Mouse (Mus musculus): ENCODE measurements around the gene Zfp462.

Zfp462 gene

GRCm38 (mm10) chr4:54962141-54962540 lies 17.3 kb downstream of the Zfp462 start:
- Histone ChIP-seq H3K4me3 (replicated peaks; ENCODE audit: low read length) (no peak overlapping the region), H3K9me3 (ENCODE audit: low read length) (no peaks in the 10 kb centered on the region), H3K36me3 (ENCODE audit: insufficient read depth, low read length) (peaks cover 58% of the 10 kb centered on the region), H3K27me3 (ENCODE audit: insufficient read depth, low read length) (no peaks in the 10 kb centered on the region), H3K4me1 (replicated peaks; ENCODE audit: low read depth, low read length) (peaks cover 42% of the 10 kb centered on the region)
- TF ChIP-seq NANOG (IDR thresholded peaks at IDR 0.05; ENCODE audit: borderline replicate concordance, low read length) (no peak), CTCF (conservative IDR thresholded peaks at IDR 0.05; ENCODE audit: low read length) (no peak), POU5F1 (IDR thresholded peaks at IDR 0.05; ENCODE audit: borderline replicate concordance, low read length) (no peak)

- Histone ChIP-seq H3K27me3 (ENCODE audit: insufficient read depth, low read length) (no peaks in the 10 kb centered on the region), H3K4me1 (replicated peaks; ENCODE audit: low read depth, low read length) (peaks cover 35% of the 10 kb centered on the region), H3K36me3 (ENCODE audit: insufficient read depth, low read length) (peaks cover 58% of the 10 kb centered on the region), H3K4me3 (replicated peaks; ENCODE audit: low read length) (no peak overlapping the region), H3K9me3 (ENCODE audit: low read length) (no peaks in the 10 kb centered on the region)
- no peak for TF ChIP-seq CTCF (conservative IDR thresholded peaks at IDR 0.05; ENCODE audit: low read length)
- TF ChIP-seq POU5F1 (IDR thresholded peaks at IDR 0.05; ENCODE audit: borderline replicate concordance, low read length), result no peak
- no peak for TF ChIP-seq NANOG (IDR thresholded peaks at IDR 0.05; ENCODE audit: borderline replicate concordance, low read length)
These were observed 18.7 kb downstream of the Zfp462 start for GRCm38 (mm10) chr4:54963551-54963950.

GRCm38 (mm10) chr4:54965169-54965695 lies 20.4 kb downstream of the Zfp462 start:
- Histone ChIP-seq H3K36me3 (ENCODE audit: insufficient read depth, low read length) (peaks cover 64% of the 10 kb centered on the region), H3K9me3 (ENCODE audit: low read length) (no peaks in the 10 kb centered on the region), H3K4me3 (replicated peaks; ENCODE audit: low read length) (no peak overlapping the region), H3K4me1 (replicated peaks; ENCODE audit: low read depth, low read length) (peaks cover 47% of the 10 kb centered on the region), H3K27me3 (ENCODE audit: insufficient read depth, low read length) (no peaks in the 10 kb centered on the region)
- no peak for TF ChIP-seq CTCF (conservative IDR thresholded peaks at IDR 0.05; ENCODE audit: low read length)
- no peak for TF ChIP-seq NANOG (IDR thresholded peaks at IDR 0.05; ENCODE audit: borderline replicate concordance, low read length)
- TF ChIP-seq POU5F1 (IDR thresholded peaks at IDR 0.05; ENCODE audit: borderline replicate concordance, low read length), result no peak

- no peaks in the 10 kb centered on the region for H3K27me3 ChIP-seq (ENCODE audit: insufficient read depth, low read length)
- peaks cover 67% of the 10 kb centered on the region for H3K36me3 ChIP-seq (ENCODE audit: insufficient read depth, low read length)
- H3K4me3 ChIP-seq (replicated peaks; ENCODE audit: low read length), result no peak overlapping the region; the same call in 1 of the 2 replicates
- H3K9me3 ChIP-seq (ENCODE audit: low read length), result no peaks in the 10 kb centered on the region
- H3K4me1 ChIP-seq (replicated peaks; ENCODE audit: low read depth, low read length), result peaks cover 51% of the 10 kb centered on the region
- TF ChIP-seq NANOG (IDR thresholded peaks at IDR 0.05; ENCODE audit: borderline replicate concordance, low read length), result no peak
- TF ChIP-seq POU5F1 (IDR thresholded peaks at IDR 0.05; ENCODE audit: borderline replicate concordance, low read length), result no peak
- TF ChIP-seq CTCF (conservative IDR thresholded peaks at IDR 0.05; ENCODE audit: low read length), result no peak
These were observed 21.4 kb downstream of the Zfp462 start for GRCm38 (mm10) chr4:54966161-54966806.

- peaks cover 67% of the 10 kb centered on the region for H3K36me3 ChIP-seq (ENCODE audit: insufficient read depth, low read length)
- H3K27me3 ChIP-seq (ENCODE audit: insufficient read depth, low read length), result no peaks in the 10 kb centered on the region
- no peaks in the 10 kb centered on the region for H3K9me3 ChIP-seq (ENCODE audit: low read length)
- peaks cover 59% of the 10 kb centered on the region for H3K4me1 ChIP-seq (replicated peaks; ENCODE audit: low read depth, low read length)
- no peak overlapping the region for H3K4me3 ChIP-seq (replicated peaks; ENCODE audit: low read length)
- no peak for TF ChIP-seq NANOG (IDR thresholded peaks at IDR 0.05; ENCODE audit: borderline replicate concordance, low read length)
- TF ChIP-seq POU5F1 (IDR thresholded peaks at IDR 0.05; ENCODE audit: borderline replicate concordance, low read length), result no peak
- TF ChIP-seq CTCF (conservative IDR thresholded peaks at IDR 0.05; ENCODE audit: low read length), result no peak
These were observed 22.3 kb downstream of the Zfp462 start for GRCm38 (mm10) chr4:54967166-54967565.

- H3K36me3 ChIP-seq (ENCODE audit: insufficient read depth, low read length), result peaks cover 69% of the 10 kb centered on the region
- no peaks in the 10 kb centered on the region for H3K9me3 ChIP-seq (ENCODE audit: low read length)
- no peaks in the 10 kb centered on the region for H3K27me3 ChIP-seq (ENCODE audit: insufficient read depth, low read length)
- peaks cover 65% of the 10 kb centered on the region for H3K4me1 ChIP-seq (replicated peaks; ENCODE audit: low read depth, low read length)
- TF ChIP-seq CTCF (conservative IDR thresholded peaks at IDR 0.05; ENCODE audit: low read length) (no peak), NANOG (IDR thresholded peaks at IDR 0.05; ENCODE audit: borderline replicate concordance, low read length) (no peak), POU5F1 (IDR thresholded peaks at IDR 0.05; ENCODE audit: borderline replicate concordance, low read length) (no peak)
- H3K4me3 ChIP-seq (replicated peaks; ENCODE audit: low read length), result no peak overlapping the region
These were observed 22.9 kb downstream of the Zfp462 start for GRCm38 (mm10) chr4:54967721-54968120.

- no peak for TF ChIP-seq NANOG (IDR thresholded peaks at IDR 0.05; ENCODE audit: borderline replicate concordance, low read length)
- TF ChIP-seq CTCF (conservative IDR thresholded peaks at IDR 0.05; ENCODE audit: low read length), result no peak
- TF ChIP-seq POU5F1 (IDR thresholded peaks at IDR 0.05; ENCODE audit: borderline replicate concordance, low read length), result no peak
- no peaks in the 10 kb centered on the region for H3K27me3 ChIP-seq (ENCODE audit: insufficient read depth, low read length)
- H3K4me3 ChIP-seq (replicated peaks; ENCODE audit: low read length), result no peak overlapping the region
- H3K36me3 ChIP-seq (ENCODE audit: insufficient read depth, low read length), result peaks cover 78% of the 10 kb centered on the region
- peaks cover 70% of the 10 kb centered on the region for H3K4me1 ChIP-seq (replicated peaks; ENCODE audit: low read depth, low read length)
- H3K9me3 ChIP-seq (ENCODE audit: low read length), result no peaks in the 10 kb centered on the region
These were observed 24.9 kb downstream of the Zfp462 start for GRCm38 (mm10) chr4:54969671-54970295.

- no peak overlapping the region for H3K4me3 ChIP-seq (replicated peaks; ENCODE audit: low read length)
These were observed 26.5 kb downstream of the Zfp462 start for GRCm38 (mm10) chr4:54971386-54971785.

More at GRCm38 (mm10) chr4:54971386-54971785, 26.5 kb downstream of the Zfp462 start:
- TF ChIP-seq POU5F1 (IDR thresholded peaks at IDR 0.05; ENCODE audit: borderline replicate concordance, low read length), result no peak
- TF ChIP-seq CTCF (conservative IDR thresholded peaks at IDR 0.05; ENCODE audit: low read length), result no peak
- no peak for TF ChIP-seq NANOG (IDR thresholded peaks at IDR 0.05; ENCODE audit: borderline replicate concordance, low read length)
- Histone ChIP-seq H3K9me3 (ENCODE audit: low read length) (no peaks in the 10 kb centered on the region), H3K4me1 (replicated peaks; ENCODE audit: low read depth, low read length) (peaks cover 66% of the 10 kb centered on the region), H3K27me3 (ENCODE audit: insufficient read depth, low read length) (no peaks in the 10 kb centered on the region), H3K36me3 (ENCODE audit: insufficient read depth, low read length) (peaks cover 78% of the 10 kb centered on the region)
